Mouse (Mus musculus) small intestine, adult 2 months (tissue): ENCODE measurements around the gene Gmpr2.
A peak's percentile ranks its signal among the peaks of the same experiment; 100 is the strongest.

ENCODE experiments used
- CTCF ChIP-seq: fragments of 200-500 bp; IDR thresholded peaks from 2 replicates; pipeline ENCODE4 v1.5.1; 2012; ENCODE audit warnings: low read depth, mild to moderate bottlenecking, control low read depth, inconsistent platforms, low read length, moderate library complexity, mixed read lengths; ENCODE audit not compliant: insufficient replicate concordance, insufficient read length; ENCODE audit errors: extremely low read depth
- POLR2A ChIP-seq: fragments of 200-500 bp; IDR thresholded peaks from 2 replicates; pipeline ENCODE4 v1.6.1; 2012; ENCODE audit warnings: low read depth, mild to moderate bottlenecking, control low read depth, inconsistent platforms, low read length, moderate library complexity

DNA sequence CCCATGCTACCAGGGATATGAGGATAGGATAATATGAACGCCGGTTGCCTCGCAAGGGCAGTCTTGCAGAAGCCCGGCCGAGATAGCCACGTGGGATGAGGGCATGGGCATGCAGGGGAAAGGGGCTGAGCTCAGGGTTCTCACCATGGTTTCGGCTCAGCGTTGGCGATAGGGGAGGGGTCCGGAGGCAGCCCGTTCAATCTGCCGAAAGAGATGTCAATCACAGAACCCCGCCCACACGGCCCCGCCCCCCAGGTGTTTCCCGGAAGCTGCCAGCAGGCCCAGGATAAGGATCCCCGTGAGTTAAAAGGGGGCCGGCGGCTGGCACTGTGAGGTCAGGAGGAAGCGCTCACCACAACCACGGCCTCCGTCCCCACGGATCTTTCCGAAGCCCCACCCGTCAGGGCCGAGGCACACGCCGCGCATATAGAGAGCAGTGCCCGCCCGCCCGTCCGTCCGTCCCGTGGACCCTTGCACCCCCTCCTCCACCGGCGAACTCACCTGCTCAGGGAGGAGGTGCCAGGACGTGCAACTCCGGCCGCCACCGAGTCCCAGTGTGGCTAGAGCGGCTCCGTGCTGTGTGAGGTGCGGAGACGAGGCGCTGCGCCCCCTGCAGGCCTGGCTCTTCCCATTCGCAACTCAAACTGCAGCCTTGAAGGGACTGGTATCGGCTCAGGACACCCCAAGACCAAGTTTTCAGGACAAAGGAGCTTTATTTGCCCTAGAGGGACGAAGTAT, 50.1 kb downstream of the Gmpr2 start, which contains the start of gene Rabggta:
- peak; percentile 88 for TF ChIP-seq CTCF
- TF ChIP-seq POLR2A = peak; percentile 61
